Mouse (Mus musculus): ENCODE results near the gene Trip10. TPM values are rescaled to one million over a fixed set of nuclear protein-coding genes. Genes with fewer than 3 reads are reported as not detected.

The Trip10 gene
- polyA plus RNA-seq, 1 experiment from 2014 or later: 19.7 TPM

GRCm38 (mm10) chr17:57259742-57260141 is 10.5 kb downstream of the Trip10 start:
- no peak overlapping the region for H3K9ac ChIP-seq
- no peaks in the 10 kb centered on the region for H3K4me1 ChIP-seq
- no peak for ATAC-seq (ENCODE audit: low FRiP score, low read depth)
- no peak overlapping the region for H3K27ac ChIP-seq
- no peaks in the 10 kb centered on the region for H3K27me3 ChIP-seq (replicated peaks)
- no peaks in the 10 kb centered on the region for H3K9me3 ChIP-seq
- H3K4me3 ChIP-seq: no peak overlapping the region
- WGBS: 93% methylated on average over 8 of the region's 8 CpGs
- H3K36me3 ChIP-seq: peaks cover 61% of the 10 kb centered on the region
- no peak overlapping the region for H3K4me2 ChIP-seq (replicated peaks)

- peaks cover 55% of the 10 kb centered on the region for H3K36me3 ChIP-seq
These were observed 11.1 kb downstream of the Trip10 start for GRCm38 (mm10) chr17:57260351-57260750.

GRCm38 (mm10) chr17:57261286-57261685 is 12.0 kb downstream of the Trip10 start:
- Histone ChIP-seq H3K27ac (no peak overlapping the region), H3K4me2 (replicated peaks) (no peak overlapping the region), H3K27me3 (replicated peaks) (no peaks in the 10 kb centered on the region), H3K4me3 (no peak overlapping the region), H3K9ac (no peak overlapping the region), H3K9me3 (no peaks in the 10 kb centered on the region), H3K4me1 (no peaks in the 10 kb centered on the region), H3K36me3 (peaks cover 51% of the 10 kb centered on the region)
- 93% methylated on average over 4 of the region's 4 CpGs for WGBS
- no peak for ATAC-seq (ENCODE audit: low FRiP score, low read depth)

More at GRCm38 (mm10) chr17:57260351-57260750, 11.1 kb downstream of the Trip10 start:
- no peaks in the 10 kb centered on the region for H3K27me3 ChIP-seq (replicated peaks)
- no peak overlapping the region for H3K27ac ChIP-seq
- WGBS: 94% methylated on average over 9 of the region's 9 CpGs
- no peak overlapping the region for H3K4me3 ChIP-seq
- H3K9me3 ChIP-seq: no peaks in the 10 kb centered on the region
- H3K9ac ChIP-seq: no peak overlapping the region
- no peak for ATAC-seq (ENCODE audit: low FRiP score, low read depth)
- H3K4me1 ChIP-seq: no peaks in the 10 kb centered on the region
- H3K4me2 ChIP-seq (replicated peaks): no peak overlapping the region

GRCm38 (mm10) chr17:57261796-57262195 is 12.5 kb downstream of the Trip10 start:
- no peaks in the 10 kb centered on the region for H3K27me3 ChIP-seq (replicated peaks)
- no peak overlapping the region for H3K9ac ChIP-seq
- H3K4me1 ChIP-seq: no peaks in the 10 kb centered on the region
- no peak overlapping the region for H3K4me3 ChIP-seq
- no peaks in the 10 kb centered on the region for H3K9me3 ChIP-seq
- H3K27ac ChIP-seq: no peak overlapping the region
- no peak for ATAC-seq (ENCODE audit: low FRiP score, low read depth)
- 67% methylated on average over 1 of the region's 1 CpGs for WGBS
- peaks cover 49% of the 10 kb centered on the region for H3K36me3 ChIP-seq
- no peak overlapping the region for H3K4me2 ChIP-seq (replicated peaks)

GRCm38 (mm10) chr17:57262901-57263550 is 13.8 kb downstream of the Trip10 start:
- 89% methylated on average over 17 of the region's 17 CpGs for WGBS
- H3K9me3 ChIP-seq: no peaks in the 10 kb centered on the region
- H3K27me3 ChIP-seq (replicated peaks): no peaks in the 10 kb centered on the region
- H3K4me3 ChIP-seq: no peak overlapping the region
- peaks cover 39% of the 10 kb centered on the region for H3K36me3 ChIP-seq
- no peaks in the 10 kb centered on the region for H3K4me1 ChIP-seq
- no peak overlapping the region for H3K27ac ChIP-seq
- no peak for ATAC-seq (ENCODE audit: low FRiP score, low read depth)
- H3K9ac ChIP-seq: no peak overlapping the region
- H3K4me2 ChIP-seq (replicated peaks): no peak overlapping the region

GRCm38 (mm10) chr17:57264164-57264563 is 14.9 kb downstream of the Trip10 start:
- 88% methylated on average over 2 of the region's 2 CpGs for WGBS
- ATAC-seq (ENCODE audit: low FRiP score, low read depth): no peak

GRCm38 (mm10) chr17:57264972-57265945 is 16.0 kb downstream of the Trip10 start:
- H3K36me3 ChIP-seq: peaks cover 30% of the 10 kb centered on the region
- no peaks in the 10 kb centered on the region for H3K4me1 ChIP-seq
- no peak overlapping the region for H3K4me3 ChIP-seq
- H3K27ac ChIP-seq: no peak overlapping the region
- 27% methylated on average over 21 of the region's 22 CpGs for WGBS
- H3K9me3 ChIP-seq: no peaks in the 10 kb centered on the region
- no peaks in the 10 kb centered on the region for H3K27me3 ChIP-seq (replicated peaks)
- no peak overlapping the region for H3K9ac ChIP-seq
- H3K4me2 ChIP-seq (replicated peaks): 0 out of 2 replicates have a peak overlapping the region, but pooled peaks have one; percentile 3
- ATAC-seq (ENCODE audit: low FRiP score, low read depth): peak; percentile 35; the same call in 1 of the 2 replicates

More at GRCm38 (mm10) chr17:57264164-57264563, 14.9 kb downstream of the Trip10 start:
- Histone ChIP-seq H3K27me3 (replicated peaks) (no peaks in the 10 kb centered on the region), H3K36me3 (peaks cover 33% of the 10 kb centered on the region), H3K27ac (no peak overlapping the region), H3K4me1 (no peaks in the 10 kb centered on the region), H3K9me3 (no peaks in the 10 kb centered on the region), H3K4me3 (no peak overlapping the region), H3K4me2 (replicated peaks) (no peak overlapping the region), H3K9ac (no peak overlapping the region)

- Histone ChIP-seq H3K36me3 (peaks cover 11% of the 10 kb centered on the region), H3K4me1 (no peaks in the 10 kb centered on the region), H3K27ac (no peak overlapping the region), H3K9ac (no peak overlapping the region), H3K4me2 (replicated peaks) (no peak overlapping the region), H3K9me3 (no peaks in the 10 kb centered on the region), H3K4me3 (no peak overlapping the region), H3K27me3 (replicated peaks) (no peaks in the 10 kb centered on the region)
- 89% methylated on average over 6 of the region's 6 CpGs for WGBS
- no peak for ATAC-seq (ENCODE audit: low FRiP score, low read depth)
These were observed 18.4 kb downstream of the Trip10 start for GRCm38 (mm10) chr17:57267556-57268126.

GRCm38 (mm10) chr17:57271301-57271700 is 22.0 kb downstream of the Trip10 start:
- Histone ChIP-seq H3K9ac (no peak overlapping the region), H3K4me1 (peaks cover 15% of the 10 kb centered on the region), H3K4me3 (no peak overlapping the region), H3K4me2 (replicated peaks) (no peak overlapping the region), H3K9me3 (no peaks in the 10 kb centered on the region), H3K27me3 (replicated peaks) (peaks cover 32% of the 10 kb centered on the region), H3K27ac (no peak overlapping the region), H3K36me3 (no peaks in the 10 kb centered on the region)
- ATAC-seq (ENCODE audit: low FRiP score, low read depth): no peak
- 74% methylated on average over 9 of the region's 9 CpGs for WGBS

GRCm38 (mm10) chr17:57273846-57274245 is 24.6 kb downstream of the Trip10 start:
- Histone ChIP-seq H3K27ac (no peak overlapping the region), H3K4me2 (replicated peaks) (no peak overlapping the region), H3K27me3 (replicated peaks) (peaks cover 33% of the 10 kb centered on the region), H3K36me3 (no peaks in the 10 kb centered on the region), H3K4me3 (no peak overlapping the region), H3K9ac (no peak overlapping the region), H3K9me3 (no peaks in the 10 kb centered on the region), H3K4me1 (peaks cover 17% of the 10 kb centered on the region)
- WGBS: 45% methylated on average over 6 of the region's 7 CpGs
- no peak for ATAC-seq (ENCODE audit: low FRiP score, low read depth)

- Histone ChIP-seq H3K9me3 (no peaks in the 10 kb centered on the region), H3K4me2 (replicated peaks) (peak overlapping the region; percentile 66), H3K27ac (no peak overlapping the region), H3K36me3 (no peaks in the 10 kb centered on the region), H3K4me1 (peaks cover 17% of the 10 kb centered on the region), H3K9ac (no peak overlapping the region), H3K4me3 (peak overlapping the region; percentile 36), H3K27me3 (replicated peaks) (peaks cover 33% of the 10 kb centered on the region)
- 0 out of 2 replicates have a peak, but pooled peaks have one; percentile 1 for ATAC-seq (ENCODE audit: low FRiP score, low read depth)
- WGBS: 3% methylated on average over 15 of the region's 15 CpGs
These were observed 25.4 kb downstream of the Trip10 start for GRCm38 (mm10) chr17:57274686-57275085.

Measured in neural tube, embryonic 12.5 days (tissue).